ENCODE assay signal across 7 mouse cellular contexts in the genomic region with DNA sequence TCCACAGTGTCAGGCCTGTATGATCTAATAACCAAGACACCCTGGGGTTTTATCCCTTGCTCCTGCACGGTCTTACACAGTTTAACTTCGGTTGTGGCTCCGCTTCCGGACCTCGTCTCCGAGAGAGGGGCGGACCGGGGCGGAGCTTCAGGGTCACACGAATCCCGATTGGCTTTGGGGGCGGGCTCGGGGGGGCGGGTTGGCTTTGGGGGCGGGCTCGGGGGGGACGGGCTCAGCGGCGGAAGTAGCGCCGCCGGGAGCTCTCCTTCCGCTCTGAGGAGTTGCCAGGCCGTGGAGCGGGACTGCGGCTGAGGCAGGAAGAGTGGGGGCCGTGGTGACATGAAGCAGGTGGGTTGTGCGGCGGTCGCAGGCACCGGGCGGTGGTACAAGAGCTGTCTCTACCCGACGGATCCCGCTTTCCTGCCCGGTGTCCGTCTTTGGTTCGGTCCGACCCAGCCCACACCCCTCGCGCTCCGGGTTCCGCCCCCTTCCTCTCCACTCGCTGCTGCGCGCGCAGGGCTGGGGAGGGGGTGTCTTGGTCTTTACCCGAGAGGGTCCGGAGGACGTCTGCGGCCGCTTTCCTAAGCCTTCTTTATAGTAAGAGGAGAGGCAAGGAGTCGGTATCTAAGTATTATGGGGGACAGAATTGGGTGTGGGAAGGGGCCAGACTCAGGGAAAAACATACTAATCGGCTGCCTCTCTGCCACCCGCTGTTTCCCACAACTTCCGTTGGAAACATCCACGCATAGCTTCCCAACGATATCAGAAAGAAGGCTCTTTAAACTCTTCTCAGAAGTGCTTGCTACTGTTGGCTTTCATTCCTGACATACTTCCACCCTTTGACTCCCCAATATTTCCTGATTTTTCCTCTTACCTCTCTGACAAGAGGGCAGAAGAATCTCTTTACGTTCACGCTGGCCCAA. TPM values are rescaled to one million over a fixed set of nuclear protein-coding genes. Genes with fewer than 3 reads are reported as not detected.
DNase-seq lines count a peak whose midpoint lies in the region; ATAC-seq lines count a peak whose summit lies in the region.

A gene (plus strand): TSS at position 208 of the 923 bp plus-strand sequence.

- under 1% methylated on average over 59 of the region's 60 CpGs for WGBS in intestine, embryonic 14.5 days
- under 1% methylated on average over 60 of the region's 60 CpGs for WGBS in limb, embryonic 10.5 days
- WGBS in midbrain, embryonic 12.5 days: under 1% methylated on average over 52 of the region's 60 CpGs

- peak within 1 kb of the TSS; percentile 87 for H3K27ac ChIP-seq in intestine, embryonic 14.5 days (ENCODE audit: low read depth)
- peak within 1 kb of the TSS; percentile 90 for H3K27ac ChIP-seq in limb, embryonic 10.5 days
- peak within 1 kb of the TSS; percentile 81 for H3K27ac ChIP-seq in midbrain, embryonic 12.5 days (replicated peaks)

- H3K4me2 ChIP-seq in intestine, embryonic 14.5 days (ENCODE audit: low read length): peak within 1 kb of the TSS; percentile 91
- peak within 1 kb of the TSS; percentile 85 for H3K4me2 ChIP-seq in midbrain, embryonic 12.5 days (replicated peaks)

- peak within 1 kb of the TSS; percentile 63 for H3K9ac ChIP-seq in intestine, embryonic 14.5 days (ENCODE audit: low read length)
- peak within 1 kb of the TSS; percentile 75 for H3K9ac ChIP-seq in midbrain, embryonic 12.5 days (replicated peaks)

- peaks cover 9% of the 10 kb centered on the region; the same call in 1 of the 2 replicates for H3K27me3 ChIP-seq in intestine, embryonic 14.5 days (replicated peaks; ENCODE audit: control insufficient read depth, insufficient read depth, low read length)
- peaks cover 29% of the 10 kb centered on the region for H3K27me3 ChIP-seq in limb, embryonic 10.5 days (ENCODE audit: low read depth, poor library complexity, severe bottlenecking)
- peaks cover 36% of the 10 kb centered on the region for H3K27me3 ChIP-seq in midbrain, embryonic 12.5 days

- intact Hi-C loops in gastrocnemius, postnatal 36 days (cut with DNase I): loop anchor here (5.0 kb wide), 1 partner anchor 49 kb away; no protein-coding TSS in a partner anchor

- peaks cover 28% of the 10 kb centered on the region for H3K4me1 ChIP-seq in intestine, embryonic 14.5 days (replicated peaks; ENCODE audit: control insufficient read depth, insufficient read depth, low read length)
- H3K4me1 ChIP-seq in limb, embryonic 10.5 days: peaks cover 55% of the 10 kb centered on the region
- peaks cover 46% of the 10 kb centered on the region for H3K4me1 ChIP-seq in midbrain, embryonic 12.5 days

- peak; percentile 83 for ATAC-seq in intestine, embryonic 14.5 days (replicated peaks; ENCODE audit: low FRiP score, low TSS enrichment, low read depth)
- ATAC-seq in midbrain, embryonic 12.5 days (ENCODE audit: low FRiP score, low read depth): peak; percentile 83

- H3K36me3 ChIP-seq in intestine, embryonic 14.5 days (ENCODE audit: control insufficient read depth, insufficient read depth, low read length): no peaks in the 10 kb centered on the region
- peaks cover 5% of the 10 kb centered on the region; the same call in 1 of the 2 replicates for H3K36me3 ChIP-seq in limb, embryonic 10.5 days
- H3K36me3 ChIP-seq in midbrain, embryonic 12.5 days: no peaks in the 10 kb centered on the region

- peak; percentile 85 for DNase-seq in adrenal gland, adult 8-10 months
- peak; percentile 95 for DNase-seq in embryo, embryonic 10.5 days (ENCODE audit: low spot score)
- DNase-seq in gastrocnemius, postnatal 36 days: peak; percentile 83 to 89
- DNase-seq in intestine, embryonic 14.5 days (ENCODE audit: low spot score): peak; percentile 98
- peak; percentile 94 for DNase-seq in limb, embryonic 10.5 days (ENCODE audit: low spot score)
- peak; percentile 86 for DNase-seq in skeletal muscle tissue, adult 2 months (ENCODE audit: low read depth, low spot score)

- H3K4me3 ChIP-seq in intestine, embryonic 14.5 days (ENCODE audit: low read depth, low read length): peak within 1 kb of the TSS; percentile 74
- peak within 1 kb of the TSS; percentile 79 for H3K4me3 ChIP-seq in limb, embryonic 10.5 days
- H3K4me3 ChIP-seq in midbrain, embryonic 12.5 days: peak within 1 kb of the TSS; percentile 67

- H3K9me3 ChIP-seq in intestine, embryonic 14.5 days (ENCODE audit: control insufficient read depth, low read length): no peaks in the 10 kb centered on the region
- H3K9me3 ChIP-seq in limb, embryonic 10.5 days (replicated peaks): no peaks in the 10 kb centered on the region
- no peaks in the 10 kb centered on the region for H3K9me3 ChIP-seq in midbrain, embryonic 12.5 days

RNA-seq across cellular contexts. Expression of the gene that starts here (rescaled TPM):
- 10 to 100 TPM; 22.4 to 33.9 (median 29.1) TPM for total RNA-seq in adrenal gland, adult 8-10 months (2022)
- 10 to 100 TPM; 10.3 to 14.7 TPM for total RNA-seq in gastrocnemius, postnatal 36 days (2021)
- 40.5 and 44.8 TPM in 2 replicates for polyA plus RNA-seq in intestine, embryonic 14.5 days (2014; fragmentation: Nextera tagmentation; extraction: Ambion mirVana)
- 37.8 and 41.3 TPM in 2 replicates for polyA plus RNA-seq in limb, embryonic 10.5 days (2016; fragmentation: Nextera tagmentation; extraction: Ambion mirVana)
- 46.9 and 52.0 TPM in 2 replicates for polyA plus RNA-seq in midbrain, embryonic 12.5 days (2016; fragmentation: Nextera tagmentation; extraction: Ambion mirVana)

Comparison
In these comparisons a context has a peak if more than half of its experiments do, and no peak if none do; other contexts are left out.
1. Peak in every context shown above with its lines: DNase-seq, ATAC-seq, H3K4me3 ChIP-seq and H3K27ac ChIP-seq.